ENCODE assay signal across 18 mouse cellular contexts in genomic region chr4:145247556-145247955, GRCm38 (mm10).
"Had no signal": no experiment of that assay in that cellular context is flagged by ENCODE, and none has a peak within 500 bp of the region (broad histone marks: within the 10 kb centered on the region; RNA-seq: fewer than 3 reads in every experiment).

No protein-coding gene starts in this region.

- H3K9ac ChIP-seq: liver, embryonic 14.5 days; midbrain, embryonic 13.5 days; neural tube, embryonic 13.5 days; neural tube, embryonic 15.5 days had no signal

- H3K9me3 ChIP-seq: midbrain, embryonic 10.5 days; midbrain, embryonic 13.5 days; midbrain, embryonic 15.5 days; neural tube, embryonic 13.5 days; neural tube, embryonic 15.5 days had no signal

- DNase-seq: lung, adult 18-20 months; lung, embryonic 14.5 days; lung, postnatal 10 days; lung, postnatal 4 days; retina, postnatal 1 day; right cerebral cortex, adult 18-20 months; right cerebral cortex, postnatal 25 days; right cerebral cortex, postnatal 4 days; spleen, adult 18-20 months; thymus, adult 2 months; thymus, postnatal 25 days; thymus, postnatal 4 days had no signal

- H3K27ac ChIP-seq: liver, embryonic 14.5 days; midbrain, embryonic 10.5 days; midbrain, embryonic 13.5 days; midbrain, embryonic 15.5 days; neural tube, embryonic 13.5 days; neural tube, embryonic 15.5 days had no signal

- H3K36me3 ChIP-seq: midbrain, embryonic 10.5 days; midbrain, embryonic 13.5 days; midbrain, embryonic 15.5 days; neural tube, embryonic 13.5 days; neural tube, embryonic 15.5 days had no signal
